Mouse (Mus musculus): Measurements from ENCODE around the gene Hoxb6. TPM values are rescaled to one million over a fixed set of nuclear protein-coding genes. Genes with fewer than 3 reads are reported as not detected.
A peak's percentile ranks its signal among the peaks of the same experiment; 100 is the strongest.

Hoxb6 gene
- polyA plus RNA-seq, 1 experiment from 2014 or later = 0.31 TPM

GRCm38 (mm10) chr11:96301837-96302236 is 9.6 kb downstream of the Hoxb6 start:
- Histone ChIP-seq H3K4me3 (no peak overlapping the region), H3K36me3 (no peaks in the 10 kb centered on the region), H3K4me1 (replicated peaks) (peaks cover 22% of the 10 kb centered on the region), H3K27me3 (ENCODE audit: insufficient read depth, poor library complexity, severe bottlenecking) (peaks cover 100% of the 10 kb centered on the region), H3K27ac (no peak overlapping the region), H3K9me3 (no peaks in the 10 kb centered on the region)
- DNase-seq (ENCODE audit: low spot score) = peak; percentile 54
- WGBS = 1% methylated on average over 15 of the region's 15 CpGs

DNA sequence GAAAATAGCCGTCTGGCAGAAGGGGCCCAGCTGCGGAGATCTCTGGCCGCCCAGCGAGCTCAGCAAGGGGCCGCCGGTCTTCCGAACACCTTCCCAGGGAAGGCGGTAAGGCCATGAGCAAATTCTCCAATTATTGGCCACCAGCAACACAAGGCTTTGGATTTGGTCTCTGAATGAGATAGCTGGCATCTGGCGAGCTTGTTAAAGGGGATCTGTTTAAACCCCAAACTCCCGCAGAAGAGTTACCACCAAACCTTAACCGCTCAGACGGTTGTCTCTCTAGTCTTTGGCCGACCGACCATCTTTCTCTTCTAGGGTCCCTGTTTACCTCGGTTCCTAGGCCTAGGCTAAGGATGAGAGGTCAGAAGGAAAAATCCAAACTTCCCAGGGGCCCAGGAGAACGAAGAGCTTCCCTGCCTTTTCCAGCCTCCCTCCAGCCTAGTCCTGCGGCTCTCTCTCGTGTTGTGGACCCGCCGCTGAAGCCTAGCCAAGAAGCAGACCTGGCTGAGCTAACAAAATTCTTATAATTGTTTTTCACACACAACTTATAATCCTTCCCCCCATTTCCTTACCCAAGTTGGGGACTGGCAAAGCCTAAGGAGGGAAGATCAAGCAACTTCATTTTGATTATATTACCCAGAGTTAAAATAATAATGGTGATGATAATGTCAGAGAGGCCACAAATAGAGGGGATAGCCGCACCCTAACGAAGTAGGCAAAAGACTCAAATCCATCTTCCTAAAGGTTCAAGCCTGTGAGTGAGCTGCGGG is 10.3 kb downstream of the Hoxb6 start:
- Histone ChIP-seq H3K36me3 (no peaks in the 10 kb centered on the region), H3K4me1 (replicated peaks) (peaks cover 22% of the 10 kb centered on the region), H3K27me3 (ENCODE audit: insufficient read depth, poor library complexity, severe bottlenecking) (peaks cover 100% of the 10 kb centered on the region), H3K9me3 (no peaks in the 10 kb centered on the region), H3K4me3 (no peak overlapping the region), H3K27ac (no peak overlapping the region)
- DNase-seq (ENCODE audit: low spot score) = no peak
- 3% methylated on average over 23 of the region's 23 CpGs for WGBS

- H3K27me3 ChIP-seq (ENCODE audit: insufficient read depth, poor library complexity, severe bottlenecking) = peaks cover 100% of the 10 kb centered on the region
- no peak within 1 kb of the TSS for H3K27ac ChIP-seq
- no peaks in the 10 kb centered on the region for H3K36me3 ChIP-seq
- peaks cover 22% of the 10 kb centered on the region for H3K4me1 ChIP-seq (replicated peaks)
- H3K4me3 ChIP-seq = peak within 1 kb of the TSS; percentile 31
- under 1% methylated on average over 69 of the region's 69 CpGs for WGBS
- DNase-seq (ENCODE audit: low spot score) = peak; percentile 88
- no peaks in the 10 kb centered on the region for H3K9me3 ChIP-seq
Measured at GRCm38 (mm10) chr11:96303151-96304099, 11.1 kb downstream of the Hoxb6 start, which contains the start of gene Hoxb5. Gene Hoxb5 (plus strand): TSS chr11:96303336.

DNA sequence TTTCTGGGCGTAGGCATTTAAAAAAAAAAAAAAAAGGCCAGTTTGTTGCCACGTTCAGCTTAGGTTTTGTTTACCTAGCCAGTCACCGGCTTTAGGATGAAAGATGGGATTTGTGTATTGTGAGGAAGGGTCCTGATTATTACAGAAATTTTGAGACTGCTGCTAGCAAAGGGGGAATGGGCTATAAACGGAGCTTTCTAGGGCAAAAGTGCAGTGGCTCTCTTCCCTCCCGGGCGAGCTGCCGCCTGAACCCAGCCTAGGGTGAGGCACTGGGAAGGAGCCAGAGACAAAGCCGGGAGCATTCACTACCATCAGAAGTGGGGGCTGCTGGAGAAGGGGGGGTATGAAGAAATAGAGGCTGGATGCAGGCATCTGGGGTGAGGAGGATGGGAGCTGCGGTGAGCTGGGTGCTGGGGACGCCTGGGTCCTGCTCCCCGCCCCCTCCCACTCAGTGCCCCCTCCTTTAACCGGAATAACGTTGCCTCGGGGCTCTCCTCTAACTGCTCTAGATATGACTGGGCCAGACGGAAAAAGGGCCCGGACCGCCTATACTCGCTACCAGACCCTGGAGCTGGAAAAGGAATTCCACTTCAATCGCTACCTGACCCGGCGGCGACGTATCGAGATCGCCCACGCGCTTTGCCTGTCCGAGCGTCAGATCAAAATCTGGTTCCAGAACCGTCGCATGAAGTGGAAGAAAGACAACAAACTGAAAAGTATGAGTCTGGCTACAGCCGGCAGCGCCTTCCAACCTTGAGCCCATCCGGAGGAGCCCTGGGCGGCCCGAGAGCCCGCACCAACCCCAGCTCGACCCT is 12.3 kb downstream of the Hoxb6 start:
- H3K27me3 ChIP-seq (ENCODE audit: insufficient read depth, poor library complexity, severe bottlenecking) = peaks cover 100% of the 10 kb centered on the region
- no peak overlapping the region for H3K4me3 ChIP-seq
- H3K27ac ChIP-seq = no peak overlapping the region
- DNase-seq (ENCODE audit: low spot score) = no peak
- no peaks in the 10 kb centered on the region for H3K36me3 ChIP-seq
- H3K9me3 ChIP-seq = no peaks in the 10 kb centered on the region
- WGBS = 1% methylated on average over 38 of the region's 38 CpGs
- H3K4me1 ChIP-seq (replicated peaks) = peaks cover 16% of the 10 kb centered on the region

GRCm38 (mm10) chr11:96305505-96306182 is 13.4 kb downstream of the Hoxb6 start:
- Histone ChIP-seq H3K4me1 (replicated peaks) (peaks cover 13% of the 10 kb centered on the region), H3K36me3 (no peaks in the 10 kb centered on the region), H3K27me3 (ENCODE audit: insufficient read depth, poor library complexity, severe bottlenecking) (peaks cover 100% of the 10 kb centered on the region), H3K27ac (no peak overlapping the region), H3K9me3 (no peaks in the 10 kb centered on the region), H3K4me3 (no peak overlapping the region)
- 13% methylated on average over 6 of the region's 6 CpGs for WGBS
- DNase-seq (ENCODE audit: low spot score) = no peak

DNA sequence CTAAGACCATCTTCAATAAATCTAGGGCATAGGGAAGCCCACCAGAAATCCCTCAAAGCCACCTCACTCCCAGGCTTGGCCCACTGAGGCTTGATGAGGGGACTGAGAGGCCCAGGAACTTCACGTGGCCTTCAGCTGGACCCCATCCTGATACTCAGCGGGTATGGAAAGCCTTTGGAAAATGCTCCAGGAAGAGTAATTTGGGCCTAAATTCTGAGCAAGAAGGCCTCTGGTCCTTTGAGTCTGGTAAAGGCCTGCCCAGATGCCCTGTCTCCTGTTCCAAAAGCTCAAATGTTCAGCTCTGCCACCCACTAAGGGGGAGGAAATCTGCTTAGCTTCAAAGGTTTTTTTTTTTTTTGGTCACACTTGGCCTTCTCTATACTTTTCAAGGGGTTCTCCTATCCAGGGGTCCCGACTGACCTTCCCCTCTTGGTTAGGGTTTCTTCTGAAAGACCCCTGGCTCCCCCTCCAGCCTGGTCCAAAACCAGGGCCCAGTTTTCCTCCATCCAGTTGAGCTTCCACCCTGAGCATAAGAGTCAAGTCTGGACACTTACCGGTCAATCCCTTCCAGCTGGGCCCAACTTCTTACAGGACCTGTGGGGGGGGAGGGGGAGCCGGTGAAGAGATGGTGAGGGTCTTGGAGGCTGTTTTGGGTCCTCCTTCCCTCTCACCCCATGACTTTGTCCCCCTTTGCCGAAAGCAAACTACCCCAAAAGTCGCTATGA is 14.1 kb downstream of the Hoxb6 start:
- 5% methylated on average over 7 of the region's 7 CpGs for WGBS
- no peaks in the 10 kb centered on the region for H3K9me3 ChIP-seq
- DNase-seq (ENCODE audit: low spot score) = no peak
- H3K27ac ChIP-seq = no peak overlapping the region
- peaks cover 12% of the 10 kb centered on the region for H3K4me1 ChIP-seq (replicated peaks)
- no peaks in the 10 kb centered on the region for H3K36me3 ChIP-seq
- H3K27me3 ChIP-seq (ENCODE audit: insufficient read depth, poor library complexity, severe bottlenecking) = peaks cover 100% of the 10 kb centered on the region
- no peak overlapping the region for H3K4me3 ChIP-seq

- no peaks in the 10 kb centered on the region for H3K36me3 ChIP-seq
- H3K4me3 ChIP-seq = no peak overlapping the region
- WGBS = 6% methylated on average over 13 of the region's 13 CpGs
- H3K4me1 ChIP-seq (replicated peaks) = peaks cover 17% of the 10 kb centered on the region
- H3K27me3 ChIP-seq (ENCODE audit: insufficient read depth, poor library complexity, severe bottlenecking) = peaks cover 100% of the 10 kb centered on the region
- no peak for DNase-seq (ENCODE audit: low spot score)
- H3K27ac ChIP-seq = no peak overlapping the region
- H3K9me3 ChIP-seq = no peaks in the 10 kb centered on the region
Measured at GRCm38 (mm10) chr11:96306908-96307269, 14.6 kb downstream of the Hoxb6 start.

- Histone ChIP-seq H3K9me3 (no peaks in the 10 kb centered on the region), H3K27me3 (ENCODE audit: insufficient read depth, poor library complexity, severe bottlenecking) (peaks cover 100% of the 10 kb centered on the region), H3K4me1 (replicated peaks) (peaks cover 14% of the 10 kb centered on the region), H3K4me3 (no peak overlapping the region), H3K27ac (no peak overlapping the region), H3K36me3 (no peaks in the 10 kb centered on the region)
- no peak for DNase-seq (ENCODE audit: low spot score)
- 12% methylated on average over 4 of the region's 4 CpGs for WGBS
Measured at GRCm38 (mm10) chr11:96308763-96309162, 16.5 kb downstream of the Hoxb6 start.

- H3K36me3 ChIP-seq = no peaks in the 10 kb centered on the region
- H3K27me3 ChIP-seq (ENCODE audit: insufficient read depth, poor library complexity, severe bottlenecking) = peaks cover 100% of the 10 kb centered on the region
- peaks cover 12% of the 10 kb centered on the region for H3K4me1 ChIP-seq (replicated peaks)
- no peak for DNase-seq (ENCODE audit: low spot score)
- no peaks in the 10 kb centered on the region for H3K9me3 ChIP-seq
- no peak overlapping the region for H3K4me3 ChIP-seq
- no peak overlapping the region for H3K27ac ChIP-seq
- WGBS = 9% methylated on average over 4 of the region's 4 CpGs
Measured at GRCm38 (mm10) chr11:96309288-96309687, 17.0 kb downstream of the Hoxb6 start.

DNA sequence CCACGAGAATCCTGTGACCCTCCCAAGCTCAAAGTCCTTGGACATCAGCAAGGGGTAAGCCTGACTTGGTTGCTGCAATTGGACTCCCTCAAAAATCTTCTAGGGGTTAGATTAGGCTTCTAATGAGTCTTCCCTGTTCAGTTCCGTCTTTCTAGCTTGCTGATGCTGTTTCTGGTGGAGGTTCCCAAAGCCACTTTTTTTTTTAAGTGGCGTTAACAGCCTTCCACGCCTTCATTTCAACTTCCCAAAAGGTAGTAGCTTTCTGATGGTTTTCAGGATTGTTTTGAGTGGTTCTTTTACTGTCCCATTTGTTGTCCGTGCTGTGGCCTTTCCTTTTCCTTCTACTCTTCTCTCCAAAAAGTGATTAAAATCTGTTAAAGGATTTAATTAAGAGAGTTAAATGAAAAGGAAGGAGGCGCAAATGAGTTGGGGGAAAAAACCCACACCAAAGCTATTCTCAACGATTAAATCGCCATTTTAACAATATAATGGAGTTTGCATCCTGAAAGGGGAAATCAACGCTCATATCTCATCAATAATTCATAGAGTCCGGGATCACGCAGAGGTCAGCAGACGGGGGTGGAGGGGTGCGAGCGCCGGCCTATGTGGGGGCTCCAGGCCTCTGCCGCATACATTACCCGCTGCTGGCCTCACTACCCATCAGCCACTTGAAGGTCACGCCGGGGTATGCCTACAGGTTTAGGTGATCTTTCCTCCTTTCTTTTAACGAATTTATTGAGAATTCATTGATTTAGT is 18.1 kb downstream of the Hoxb6 start:
- H3K27ac ChIP-seq = no peak overlapping the region
- no peaks in the 10 kb centered on the region for H3K9me3 ChIP-seq
- peaks cover 100% of the 10 kb centered on the region for H3K27me3 ChIP-seq (ENCODE audit: insufficient read depth, poor library complexity, severe bottlenecking)
- DNase-seq (ENCODE audit: low spot score) = no peak
- 4% methylated on average over 20 of the region's 20 CpGs for WGBS
- H3K36me3 ChIP-seq = no peaks in the 10 kb centered on the region
- H3K4me3 ChIP-seq = no peak overlapping the region
- H3K4me1 ChIP-seq (replicated peaks) = peaks cover 12% of the 10 kb centered on the region

DNA sequence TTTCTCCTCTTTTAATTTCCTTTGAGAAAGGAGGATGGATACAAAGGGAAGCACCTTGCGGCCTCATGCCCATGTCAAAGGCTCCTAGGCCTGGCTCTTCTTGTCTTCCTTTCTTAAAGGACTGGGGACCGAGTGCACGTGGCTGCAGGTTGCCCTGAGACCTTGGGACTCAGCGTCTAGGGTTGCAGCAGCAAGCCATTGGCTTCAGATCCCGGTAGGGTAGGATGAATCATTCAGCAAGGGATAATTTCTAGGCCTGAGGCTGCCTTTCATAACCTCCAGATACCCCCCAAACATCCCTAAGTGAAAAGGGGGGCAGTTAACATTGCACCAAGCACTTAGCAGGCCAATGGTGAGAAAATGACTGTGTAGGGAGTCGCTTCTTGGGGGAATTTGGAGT is 18.8 kb downstream of the Hoxb6 start:
- peaks cover 100% of the 10 kb centered on the region for H3K27me3 ChIP-seq (ENCODE audit: insufficient read depth, poor library complexity, severe bottlenecking)
- H3K4me3 ChIP-seq = peak overlapping the region; percentile 30
- peaks cover 12% of the 10 kb centered on the region for H3K4me1 ChIP-seq (replicated peaks)
- no peaks in the 10 kb centered on the region for H3K9me3 ChIP-seq
- 6% methylated on average over 6 of the region's 6 CpGs for WGBS
- no peak overlapping the region for H3K27ac ChIP-seq
- H3K36me3 ChIP-seq = no peaks in the 10 kb centered on the region
- DNase-seq (ENCODE audit: low spot score) = no peak
